Mouse (Mus musculus) liver, postnatal 0 days (tissue): ENCODE data around the gene Igflr1. TPM values are rescaled to one million over a fixed set of nuclear protein-coding genes. Genes with fewer than 3 reads are reported as not detected.

ENCODE experiments used
- ATAC-seq: fragments of 200-750 bp; cut with Nextera tagmentation; 2 replicates; pipeline ENCODE4 v1.8.0; 2017; ENCODE audit warnings: mild to moderate bottlenecking, moderate library complexity
- DNase-seq: peaks from one replicate; pipeline ENCODE4 v3.0.0-alpha.2; 2016
- H3K27ac ChIP-seq: fragments of 300-500 bp; sonication (generic); 2 replicates; pipeline ENCODE4 v1.5.1; 2014; ENCODE audit warnings: antibody characterized with exemption, moderate library complexity, mild to moderate bottlenecking, low read depth
- H3K27me3 ChIP-seq: fragments of 300-500 bp; sonication (generic); 2 replicates; pipeline ENCODE4 v1.6.1; 2014; ENCODE audit warnings: low read length, control low read depth, mixed read lengths; ENCODE audit not compliant: insufficient read depth
- H3K36me3 ChIP-seq: fragments of 300-500 bp; sonication (generic); replicated peaks from 2 replicates; pipeline ENCODE4 v1.6.1; 2014; ENCODE audit warnings: mild to moderate bottlenecking, control low read depth, low read length, moderate library complexity, mixed read lengths; ENCODE audit not compliant: insufficient read depth
- H3K4me1 ChIP-seq: fragments of 300-500 bp; sonication (generic); 2 replicates; pipeline ENCODE4 v1.6.1; 2014; ENCODE audit warnings: antibody characterized with exemption, mild to moderate bottlenecking, control low read depth; ENCODE audit not compliant: insufficient read depth
- H3K4me2 ChIP-seq: fragments of 300-500 bp; sonication (generic); 2 replicates; pipeline ENCODE4 v1.6.1; 2014; ENCODE audit warnings: low read depth, mild to moderate bottlenecking, low read length, moderate library complexity, mixed read lengths
- H3K4me3 ChIP-seq: fragments of 300-500 bp; sonication (generic); 2 replicates; pipeline ENCODE4 v1.5.1; 2014; ENCODE audit warnings: low read depth, low read length
- H3K9ac ChIP-seq: fragments of 300-500 bp; sonication (generic); replicated peaks from 2 replicates; pipeline ENCODE4 v1.6.1; 2014; ENCODE audit warnings: mild to moderate bottlenecking, moderate library complexity
- H3K9me3 ChIP-seq: fragments of 300-500 bp; sonication (generic); 2 replicates; pipeline ENCODE4 v1.6.1; 2016; ENCODE audit warnings: mild to moderate bottlenecking, control low read depth, low read length, mixed read lengths
- CTCF ChIP-seq: sonication (generic); IDR thresholded peaks from 2 replicates; pipeline ENCODE4 v1.5.1; 2016; ENCODE audit warnings: antibody characterized with exemption, low read depth
- EP300 ChIP-seq: IDR thresholded peaks from 2 replicates; pipeline ENCODE4 v1.6.1; 2016; ENCODE audit warnings: antibody characterized with exemption, low read depth, mild to moderate bottlenecking
- WGBS: fragments of 180-500 bp; shearing (Covaris S2); extraction: QIAGEN DNeasy Blood & Tissue Kit; methylation state at CpG from one replicate; pipeline ENCODE4 v1.1.7; 2014; ENCODE audit not compliant: insufficient replicate concordance; 5-methylcytosine and 5-hydroxymethylcytosine counted together
- microRNA-seq: library from miRNA; unstranded; fragments of <30 nt; microRNA quantifications from one replicate; pipeline ENCODE4, GENCODE M21; 2016
- polyA plus RNA-seq: library from polyadenylated mRNA; unstranded; fragments of >200 nt; fragmentation: Nextera tagmentation; extraction: Ambion mirVana; gene quantifications from 2 replicates; pipeline ENCODE4 v1.2.1, GENCODE M21; 2015

The Igflr1 gene
- polyA plus RNA-seq, 1 experiment from 2014 or later = 1.2 TPM

GRCm38 (mm10) chr7:30615049-30615760 is 50.0 kb downstream of the Igflr1 start:
- no peak overlapping the region for H3K27ac ChIP-seq
- H3K4me3 ChIP-seq = no peak overlapping the region
- H3K9ac ChIP-seq = no peak overlapping the region
- 0 out of 2 replicates have a peak, but pooled peaks have one; percentile 19 for ATAC-seq
- 0 out of 2 replicates have a peak, but pooled peaks cover 2% of the 10 kb centered on the region for H3K4me1 ChIP-seq
- H3K36me3 ChIP-seq = peaks cover 30% of the 10 kb centered on the region
- no peak overlapping the region for H3K4me2 ChIP-seq
- TF ChIP-seq CTCF (no peak), EP300 (no peak)
- H3K9me3 ChIP-seq = no peaks in the 10 kb centered on the region
- no peaks in the 10 kb centered on the region for H3K27me3 ChIP-seq
- peak; percentile 27 for DNase-seq
- 58% methylated on average over 5 of the region's 5 CpGs for WGBS

Small RNAs within 50 kb of the gene (microRNA-seq; reads per million reads assigned to microRNA genes)
- 2.0 reads per million for gene Gm38670
- gene Mir3569 = not detected

Other genes with a start within 250 kb of the Igflr1 start
- gene E130208F15Rik, start 243.7 kb upstream of the Igflr1 start, polyA plus RNA-seq = not detected in 2 replicates
- 14.0 TPM in 2 replicates for gene Sdhaf1, start 241.5 kb upstream of the Igflr1 start, polyA plus RNA-seq
- gene Lrfn3, start 202.7 kb upstream of the Igflr1 start, polyA plus RNA-seq = 7.4 and 8.3 TPM in 2 replicates
- gene Tyrobp, start 151.7 kb upstream of the Igflr1 start, polyA plus RNA-seq = 221 and 231 TPM in 2 replicates
- 17.4 and 17.6 TPM in 2 replicates for gene Hcst, start 145.6 kb upstream of the Igflr1 start, polyA plus RNA-seq
- gene Nfkbid, start 143.7 kb upstream of the Igflr1 start, polyA plus RNA-seq = 1.7 and 2.3 TPM in 2 replicates
- gene Aplp1, start 119.9 kb upstream of the Igflr1 start, polyA plus RNA-seq = 1.2 and 1.6 TPM in 2 replicates
- gene Kirrel2, start 107.7 kb upstream of the Igflr1 start, polyA plus RNA-seq = 0.05 TPM in 1 of 2 replicates, not detected in the other
- gene Nphs1, start 107.1 kb upstream of the Igflr1 start, polyA plus RNA-seq = 0.06 and 0.07 TPM in 2 replicates
- gene Prodh2, start 71.8 kb upstream of the Igflr1 start, polyA plus RNA-seq = 203 and 205 TPM in 2 replicates
- 1.0 and 1.1 TPM in 2 replicates for gene Arhgap33, start 30.4 kb upstream of the Igflr1 start, polyA plus RNA-seq
- 4.9 and 6.6 TPM in 2 replicates for gene Hspb6, start 13.2 kb upstream of the Igflr1 start, polyA plus RNA-seq
- 0.53 and 1.1 TPM in 2 replicates for gene Proser3, start 13.1 kb upstream of the Igflr1 start, polyA plus RNA-seq
- gene Lin37, start 5.6 kb upstream of the Igflr1 start, polyA plus RNA-seq = 16.0 and 18.9 TPM in 2 replicates
- 34.4 and 34.8 TPM in 2 replicates for gene U2af1l4, start 2.1 kb upstream of the Igflr1 start, polyA plus RNA-seq
- 1.5 and 1.8 TPM in 2 replicates for gene Gm49396, start 2.1 kb upstream of the Igflr1 start, polyA plus RNA-seq
- 85.3 and 94.5 TPM in 2 replicates for gene Psenen, start 1.8 kb upstream of the Igflr1 start, polyA plus RNA-seq
- 1.9 and 3.1 TPM in 2 replicates for gene Kmt2b, start 23.3 kb downstream of the Igflr1 start, polyA plus RNA-seq
- 0.53 and 1.2 TPM in 2 replicates for gene Zbtb32, start 33.5 kb downstream of the Igflr1 start, polyA plus RNA-seq
- 0.07 and 0.14 TPM in 2 replicates for gene Upk1a, start 47.4 kb downstream of the Igflr1 start, polyA plus RNA-seq
- 995 and 998 TPM in 2 replicates for gene Cox6b1, start 60.7 kb downstream of the Igflr1 start, polyA plus RNA-seq
- not detected in 2 replicates for gene Etv2, start 70.4 kb downstream of the Igflr1 start, polyA plus RNA-seq
- 41.8 and 43.3 TPM in 2 replicates for gene Rbm42, start 84.9 kb downstream of the Igflr1 start, polyA plus RNA-seq
- gene Haus5, start 99.6 kb downstream of the Igflr1 start, polyA plus RNA-seq = 11.4 and 13.0 TPM in 2 replicates
- not detected in 2 replicates for gene Pmis2, start 106.2 kb downstream of the Igflr1 start, polyA plus RNA-seq
- gene 2200002J24Rik, start 133.5 kb downstream of the Igflr1 start, polyA plus RNA-seq = 0.53 and 1.4 TPM in 2 replicates
- 1.1 and 1.6 TPM in 2 replicates for gene Atp4a, start 146.8 kb downstream of the Igflr1 start, polyA plus RNA-seq
- 153 and 158 TPM in 2 replicates for gene Tmem147, start 164.1 kb downstream of the Igflr1 start, polyA plus RNA-seq
- 0.12 TPM in 1 of 2 replicates, not detected in the other for gene Gapdhs, start 178.3 kb downstream of the Igflr1 start, polyA plus RNA-seq
- 0.69 and 0.77 TPM in 2 replicates for gene Sbsn, start 186.0 kb downstream of the Igflr1 start, polyA plus RNA-seq
- gene Dmkn, start 198.3 kb downstream of the Igflr1 start, polyA plus RNA-seq = 1.5 and 1.8 TPM in 2 replicates
- gene Krtdap, start 222.5 kb downstream of the Igflr1 start, polyA plus RNA-seq = not detected in 2 replicates